In genomic region chr5:131826362-131827261, GRCm38 (mm10) we compare ENCODE assay signal across 21 mouse cellular contexts.
DNase-seq lines count a peak whose midpoint lies in the region; ATAC-seq and TF ChIP-seq lines count a peak whose summit lies in the region.
"Had no signal": no experiment of that assay in that cellular context is flagged by ENCODE, and none has a peak within 500 bp of the region (broad histone marks: within the 10 kb centered on the region; RNA-seq: fewer than 3 reads in every experiment).

No protein-coding gene starts in this region.

- no peak overlapping the region for H3K9ac ChIP-seq in heart, embryonic 12.5 days
- no peak overlapping the region for H3K9ac ChIP-seq in intestine, embryonic 15.5 days
- H3K9ac ChIP-seq in intestine, embryonic 16.5 days (ENCODE audit: low read depth, low read length): no peak overlapping the region
- H3K9ac ChIP-seq in stomach, embryonic 16.5 days (ENCODE audit: low read length): no peak overlapping the region
- H3K9ac ChIP-seq in hindbrain, postnatal 0 days (replicated peaks; ENCODE audit: low read length): no peak overlapping the region
- H3K9ac ChIP-seq: embryonic facial prominence, embryonic 12.5 days; forebrain, embryonic 12.5 days; forebrain, postnatal 0 days had no signal

- ATAC-seq in heart, embryonic 12.5 days (ENCODE audit: insufficient number of reproducible peaks, low FRiP score): no peak
- ATAC-seq in intestine, embryonic 15.5 days: peak; percentile 54
- peak; percentile 71 for ATAC-seq in intestine, embryonic 16.5 days
- ATAC-seq in stomach, embryonic 16.5 days (ENCODE audit: insufficient read depth, low FRiP score): peak; percentile 54; the same call in 1 of the 2 replicates
- ATAC-seq in hindbrain, postnatal 0 days: no peak
- ATAC-seq in granulocyte monocyte progenitor cell, adult 5-6 weeks (replicated peaks; ENCODE audit: poor library complexity, severe bottlenecking): no peak
- ATAC-seq: forebrain, embryonic 14.5 days; forebrain, postnatal 0 days had no signal

- no peak overlapping the region for H3K4me2 ChIP-seq in heart, embryonic 12.5 days
- H3K4me2 ChIP-seq in intestine, embryonic 15.5 days (replicated peaks): no peak overlapping the region
- H3K4me2 ChIP-seq in intestine, embryonic 16.5 days (ENCODE audit: low read depth, low read length): no peak overlapping the region
- no peak overlapping the region for H3K4me2 ChIP-seq in stomach, embryonic 16.5 days (ENCODE audit: low read depth, low read length)
- no peak overlapping the region for H3K4me2 ChIP-seq in hindbrain, postnatal 0 days (ENCODE audit: low read depth, low read length)
- H3K4me2 ChIP-seq: embryonic facial prominence, embryonic 12.5 days; forebrain, embryonic 12.5 days had no signal

- 74% methylated on average over 8 of the region's 8 CpGs for WGBS in heart, embryonic 12.5 days
- 81% methylated on average over 8 of the region's 8 CpGs for WGBS in intestine, embryonic 15.5 days
- 80% methylated on average over 8 of the region's 8 CpGs for WGBS in intestine, embryonic 16.5 days
- 74% methylated on average over 8 of the region's 8 CpGs for WGBS in stomach, embryonic 16.5 days
- WGBS in hindbrain, postnatal 0 days: 93% methylated on average over 8 of the region's 8 CpGs

- TF ChIP-seq CTCF in hindbrain, postnatal 0 days (IDR thresholded peaks at IDR 0.05; ENCODE audit: low read depth): no peak

- H3K27ac ChIP-seq in heart, embryonic 12.5 days (ENCODE audit: poor library complexity, severe bottlenecking): no peak overlapping the region
- no peak overlapping the region for H3K27ac ChIP-seq in intestine, embryonic 15.5 days
- H3K27ac ChIP-seq in intestine, embryonic 16.5 days (ENCODE audit: low read length): peak overlapping the region; percentile 47; the same call in 1 of the 2 replicates
- no peak overlapping the region for H3K27ac ChIP-seq in stomach, embryonic 16.5 days (ENCODE audit: low read length)
- no peak overlapping the region for H3K27ac ChIP-seq in hindbrain, postnatal 0 days
- H3K27ac ChIP-seq: embryonic facial prominence, embryonic 10.5 days; embryonic facial prominence, embryonic 12.5 days had no signal

- H3K27me3 ChIP-seq in heart, embryonic 12.5 days (replicated peaks): no peaks in the 10 kb centered on the region
- no peaks in the 10 kb centered on the region for H3K27me3 ChIP-seq in intestine, embryonic 15.5 days (replicated peaks)
- no peaks in the 10 kb centered on the region for H3K27me3 ChIP-seq in intestine, embryonic 16.5 days (replicated peaks; ENCODE audit: control insufficient read depth, insufficient read depth, low read length)
- H3K27me3 ChIP-seq in stomach, embryonic 16.5 days (ENCODE audit: control insufficient read depth, insufficient read depth, low read length): no peaks in the 10 kb centered on the region
- no peaks in the 10 kb centered on the region for H3K27me3 ChIP-seq in hindbrain, postnatal 0 days (ENCODE audit: insufficient read depth, low read length)
- H3K27me3 ChIP-seq: embryonic facial prominence, embryonic 12.5 days; forebrain, embryonic 12.5 days had no signal

- H3K9me3 ChIP-seq in heart, embryonic 12.5 days (replicated peaks): no peaks in the 10 kb centered on the region
- no peaks in the 10 kb centered on the region for H3K9me3 ChIP-seq in intestine, embryonic 15.5 days
- H3K9me3 ChIP-seq in intestine, embryonic 16.5 days (ENCODE audit: control insufficient read depth, low read length): no peaks in the 10 kb centered on the region
- H3K9me3 ChIP-seq in stomach, embryonic 16.5 days (replicated peaks; ENCODE audit: control insufficient read depth, low read length): no peaks in the 10 kb centered on the region
- no peaks in the 10 kb centered on the region for H3K9me3 ChIP-seq in hindbrain, postnatal 0 days (ENCODE audit: low read length)
- H3K9me3 ChIP-seq: embryonic facial prominence, embryonic 10.5 days; embryonic facial prominence, embryonic 12.5 days; forebrain, embryonic 12.5 days had no signal

- no peak overlapping the region for H3K4me3 ChIP-seq in heart, embryonic 12.5 days
- H3K4me3 ChIP-seq in intestine, embryonic 15.5 days (replicated peaks): no peak overlapping the region
- H3K4me3 ChIP-seq in intestine, embryonic 16.5 days (ENCODE audit: low read length): no peak overlapping the region
- H3K4me3 ChIP-seq in stomach, embryonic 16.5 days (replicated peaks; ENCODE audit: low read length): no peak overlapping the region
- no peak overlapping the region for H3K4me3 ChIP-seq in hindbrain, postnatal 0 days (ENCODE audit: low read length)
- H3K4me3 ChIP-seq: embryonic facial prominence, embryonic 10.5 days; embryonic facial prominence, embryonic 12.5 days; forebrain, embryonic 12.5 days had no signal

- peaks cover 29% of the 10 kb centered on the region for H3K4me1 ChIP-seq in heart, embryonic 12.5 days (replicated peaks)
- peaks cover 3% of the 10 kb centered on the region; the same call in 1 of the 2 replicates for H3K4me1 ChIP-seq in intestine, embryonic 15.5 days (replicated peaks)
- H3K4me1 ChIP-seq in intestine, embryonic 16.5 days (ENCODE audit: control insufficient read depth, insufficient read depth, low read length): no peaks in the 10 kb centered on the region
- peaks cover 14% of the 10 kb centered on the region for H3K4me1 ChIP-seq in stomach, embryonic 16.5 days (ENCODE audit: control insufficient read depth, insufficient read depth, low read length)
- peaks cover 8% of the 10 kb centered on the region; the same call in 1 of the 2 replicates for H3K4me1 ChIP-seq in hindbrain, postnatal 0 days (ENCODE audit: insufficient read depth, low read length)

- peak; percentile 68 for DNase-seq in heart, adult 11 months
- no peak for DNase-seq in hindbrain, postnatal 0 days (ENCODE audit: low spot score)
- DNase-seq in kidney, postnatal 4 days: no peak
- DNase-seq: adrenal gland, adult 2 months; adrenal gland, postnatal 10 days; adrenal gland, postnatal 25 days; cerebellum, adult 11 months; cerebellum, adult 18-20 months; cerebellum, adult 8-10 months; cerebellum, adult 9-11 months; cerebellum, postnatal 25 days; forebrain, postnatal 0 days had no signal

- H3K36me3 ChIP-seq in heart, embryonic 12.5 days: no peaks in the 10 kb centered on the region
- no peaks in the 10 kb centered on the region for H3K36me3 ChIP-seq in intestine, embryonic 15.5 days
- H3K36me3 ChIP-seq in intestine, embryonic 16.5 days (ENCODE audit: control insufficient read depth, insufficient read depth, low read length): no peaks in the 10 kb centered on the region
- H3K36me3 ChIP-seq in stomach, embryonic 16.5 days (ENCODE audit: control insufficient read depth, insufficient read depth, low read length): no peaks in the 10 kb centered on the region
- H3K36me3 ChIP-seq in hindbrain, postnatal 0 days (ENCODE audit: insufficient read depth, low read length): no peaks in the 10 kb centered on the region
- H3K36me3 ChIP-seq: embryonic facial prominence, embryonic 10.5 days; embryonic facial prominence, embryonic 12.5 days; forebrain, embryonic 12.5 days had no signal

Comparison
In these comparisons a context has a peak if more than half of its experiments do, and no peak if none do; other contexts are left out.
1. ATAC-seq: peak in intestine, embryonic 15.5 days (single experiment), intestine, embryonic 16.5 days (single experiment) and stomach, embryonic 16.5 days (single experiment); none in heart, embryonic 12.5 days (single experiment), hindbrain, postnatal 0 days (single experiment) and granulocyte monocyte progenitor cell, adult 5-6 weeks (single experiment).